Mouse (Mus musculus) lung, postnatal 0 days (tissue): ENCODE measurements around the gene Pygb. TPM values are rescaled to one million over a fixed set of nuclear protein-coding genes. Genes with fewer than 3 reads are reported as not detected.

ENCODE experiments used
- ATAC-seq: fragments of 200-750 bp; cut with Nextera tagmentation; 2 replicates; pipeline ENCODE4 v1.8.0; 2017; ENCODE audit warnings: moderate library complexity
- DNase-seq: peaks from one replicate; pipeline ENCODE4 v3.0.0-alpha.2; 2016; ENCODE audit warnings: low spot score
- H3K27ac ChIP-seq: fragments of 300-500 bp; sonication (generic); 2 replicates; pipeline ENCODE4 v1.5.1; 2014; ENCODE audit warnings: antibody characterized with exemption, mild to moderate bottlenecking, low read length, mixed read lengths
- H3K27me3 ChIP-seq: fragments of 300-500 bp; sonication (generic); replicated peaks from 2 replicates; pipeline ENCODE4 v1.6.1; 2014; ENCODE audit warnings: low read length, mixed read lengths; ENCODE audit not compliant: insufficient read depth
- H3K36me3 ChIP-seq: fragments of 300-500 bp; sonication (generic); 2 replicates; pipeline ENCODE4 v1.6.1; 2014; ENCODE audit warnings: low read length, mixed read lengths; ENCODE audit not compliant: insufficient read depth
- H3K4me1 ChIP-seq: fragments of 300-500 bp; sonication (generic); 2 replicates; pipeline ENCODE4 v1.6.1; 2014; ENCODE audit warnings: antibody characterized with exemption, low read depth, low read length, mixed read lengths; ENCODE audit not compliant: insufficient read depth
- H3K4me2 ChIP-seq: fragments of 300-500 bp; sonication (generic); replicated peaks from 2 replicates; pipeline ENCODE4 v1.6.1; 2014; ENCODE audit warnings: low read depth, mild to moderate bottlenecking, low read length, moderate library complexity, mixed read lengths
- H3K4me3 ChIP-seq: fragments of 300-500 bp; sonication (generic); 2 replicates; pipeline ENCODE4 v1.5.1; 2014; ENCODE audit warnings: low read depth, low read length
- H3K9ac ChIP-seq: fragments of 300-500 bp; sonication (generic); replicated peaks from 2 replicates; pipeline ENCODE4 v1.6.1; 2014; ENCODE audit warnings: low read depth, mild to moderate bottlenecking
- H3K9me3 ChIP-seq: fragments of 300-500 bp; sonication (generic); 2 replicates; pipeline ENCODE4 v1.6.1; 2016; ENCODE audit warnings: low read length, mixed read lengths
- CTCF ChIP-seq: IDR thresholded peaks from 2 replicates; pipeline ENCODE4 v1.5.1; 2016; ENCODE audit warnings: antibody characterized with exemption, mild to moderate bottlenecking
- EP300 ChIP-seq: IDR thresholded peaks from 2 replicates; pipeline ENCODE4 v1.6.1; 2016; ENCODE audit warnings: antibody characterized with exemption, mild to moderate bottlenecking, control low read depth
- WGBS: fragments of 180-500 bp; shearing (Covaris S2); extraction: QIAGEN DNeasy Blood & Tissue Kit; methylation state at CpG from one replicate; pipeline ENCODE4 v1.1.7; 2014; 5-methylcytosine and 5-hydroxymethylcytosine counted together
- polyA plus RNA-seq: library from polyadenylated mRNA; unstranded; fragments of >200 nt; fragmentation: Nextera tagmentation; extraction: Ambion mirVana; gene quantifications from 2 replicates; pipeline ENCODE4 v1.2.1, GENCODE M21; 2015

The Pygb gene
- polyA plus RNA-seq, 1 experiment from 2014 or later = 43.5 TPM

DNA sequence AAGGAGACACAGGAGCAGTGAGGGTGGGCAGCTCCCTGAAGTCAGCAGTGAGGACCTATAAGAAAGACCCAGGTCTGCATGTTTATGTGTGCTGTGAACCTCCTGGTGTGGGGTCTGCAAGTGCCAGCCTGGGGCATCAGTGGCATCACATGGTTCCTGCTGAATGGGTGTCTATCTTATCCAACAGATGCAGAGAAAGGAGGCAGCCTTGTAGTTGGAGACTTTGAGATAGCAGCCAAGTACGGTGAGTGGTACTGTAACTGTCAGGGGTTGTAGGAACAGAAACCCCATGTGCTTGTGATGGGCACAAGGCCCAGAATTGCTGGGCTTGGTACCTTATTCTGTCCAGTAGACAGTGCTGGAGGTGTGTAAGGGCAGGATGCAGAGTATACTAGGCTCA is 17.9 kb upstream of the Pygb start:
- Histone ChIP-seq H3K27ac (peak overlapping the region; percentile 90; the same call in 1 of the 2 replicates), H3K9me3 (no peaks in the 10 kb centered on the region), H3K36me3 (no peaks in the 10 kb centered on the region), H3K27me3 (no peaks in the 10 kb centered on the region), H3K4me2 (no peak overlapping the region), H3K4me3 (no peak overlapping the region), H3K4me1 (peaks cover 7% of the 10 kb centered on the region; the same call in 1 of the 2 replicates), H3K9ac (no peak overlapping the region)
- no peak for DNase-seq
- WGBS = 60% methylated on average over 1 of the region's 1 CpGs
- no peak for ATAC-seq
- TF ChIP-seq CTCF = no peak
- no peak for TF ChIP-seq EP300

- H3K4me1 ChIP-seq = peaks cover 7% of the 10 kb centered on the region; the same call in 1 of the 2 replicates
- no peak overlapping the region for H3K4me3 ChIP-seq
- H3K9me3 ChIP-seq = no peaks in the 10 kb centered on the region
- peak; percentile 87 for ATAC-seq
- no peak overlapping the region for H3K4me2 ChIP-seq
- H3K27me3 ChIP-seq = no peaks in the 10 kb centered on the region
- peak overlapping the region; percentile 90 for H3K27ac ChIP-seq
- H3K36me3 ChIP-seq = no peaks in the 10 kb centered on the region
- 0 out of 2 replicates have a peak overlapping the region, but pooled peaks have one; percentile 3 for H3K9ac ChIP-seq
- DNase-seq = peak; percentile 90
- 47% methylated on average over 1 of the region's 1 CpGs for WGBS
- TF ChIP-seq CTCF = no peak
- peak; percentile 11; the same call in 1 of the 2 replicates for TF ChIP-seq EP300
These were observed 15.8 kb upstream of the Pygb start for GRCm38 (mm10) chr2:150770747-150771146.

DNA sequence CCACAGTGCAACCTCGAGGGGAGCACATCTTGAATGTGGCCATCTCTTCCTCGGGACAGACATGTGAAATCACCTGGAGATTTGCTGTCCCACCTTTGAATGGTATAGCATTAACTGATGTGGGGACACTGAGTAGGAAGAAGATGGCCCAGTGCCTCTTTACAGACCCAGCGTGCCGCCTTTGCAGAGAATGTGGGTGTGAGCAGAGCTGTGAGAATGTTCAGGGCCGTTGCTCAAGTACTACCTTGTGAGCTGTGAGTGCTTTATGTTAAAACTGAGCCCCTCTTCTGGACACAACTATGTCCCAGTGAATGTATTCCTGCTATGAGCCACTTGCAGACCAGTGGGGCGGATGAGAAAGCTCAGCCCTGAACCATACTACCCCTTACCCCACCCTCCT is 15.4 kb upstream of the Pygb start:
- Histone ChIP-seq H3K9ac (0 out of 2 replicates have a peak overlapping the region, but pooled peaks have one; percentile 3), H3K27me3 (no peaks in the 10 kb centered on the region), H3K4me1 (peaks cover 7% of the 10 kb centered on the region; the same call in 1 of the 2 replicates), H3K9me3 (no peaks in the 10 kb centered on the region), H3K27ac (peak overlapping the region; percentile 90), H3K4me3 (no peak overlapping the region), H3K36me3 (no peaks in the 10 kb centered on the region), H3K4me2 (no peak overlapping the region)
- peak; percentile 51 for DNase-seq
- TF ChIP-seq CTCF (no peak), EP300 (no peak; the same call in 1 of the 2 replicates)
- 59% methylated on average over 6 of the region's 6 CpGs for WGBS
- peak; percentile 69 for ATAC-seq

DNA sequence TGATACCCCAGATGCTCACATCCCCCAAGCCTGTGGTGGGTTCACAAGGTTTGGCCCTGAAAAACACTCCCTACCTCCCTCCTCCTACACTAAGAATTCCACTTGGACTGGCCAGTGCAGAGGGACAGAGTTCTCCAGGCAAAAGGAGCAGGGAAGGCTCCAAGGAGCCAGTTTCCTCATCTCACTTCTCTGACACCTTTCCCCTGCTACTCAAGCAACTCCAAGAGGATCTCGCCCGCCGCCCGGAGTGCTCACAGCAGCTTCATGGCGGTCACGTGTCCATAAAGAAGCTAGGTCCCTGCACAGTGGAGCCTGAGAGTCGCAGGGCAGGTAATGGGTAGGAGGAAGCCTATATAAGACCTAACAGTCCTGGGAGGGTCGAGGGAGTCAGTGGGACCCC is 14.5 kb upstream of the Pygb start:
- Histone ChIP-seq H3K9me3 (no peaks in the 10 kb centered on the region), H3K27me3 (no peaks in the 10 kb centered on the region), H3K36me3 (no peaks in the 10 kb centered on the region), H3K4me1 (peaks cover 7% of the 10 kb centered on the region; the same call in 1 of the 2 replicates), H3K4me3 (no peak overlapping the region), H3K9ac (no peak overlapping the region), H3K4me2 (no peak overlapping the region), H3K27ac (peak overlapping the region; percentile 90)
- peak; percentile 27 for ATAC-seq
- TF ChIP-seq CTCF (no peak), EP300 (no peak)
- DNase-seq = peak; percentile 57
- 42% methylated on average over 8 of the region's 8 CpGs for WGBS

DNA sequence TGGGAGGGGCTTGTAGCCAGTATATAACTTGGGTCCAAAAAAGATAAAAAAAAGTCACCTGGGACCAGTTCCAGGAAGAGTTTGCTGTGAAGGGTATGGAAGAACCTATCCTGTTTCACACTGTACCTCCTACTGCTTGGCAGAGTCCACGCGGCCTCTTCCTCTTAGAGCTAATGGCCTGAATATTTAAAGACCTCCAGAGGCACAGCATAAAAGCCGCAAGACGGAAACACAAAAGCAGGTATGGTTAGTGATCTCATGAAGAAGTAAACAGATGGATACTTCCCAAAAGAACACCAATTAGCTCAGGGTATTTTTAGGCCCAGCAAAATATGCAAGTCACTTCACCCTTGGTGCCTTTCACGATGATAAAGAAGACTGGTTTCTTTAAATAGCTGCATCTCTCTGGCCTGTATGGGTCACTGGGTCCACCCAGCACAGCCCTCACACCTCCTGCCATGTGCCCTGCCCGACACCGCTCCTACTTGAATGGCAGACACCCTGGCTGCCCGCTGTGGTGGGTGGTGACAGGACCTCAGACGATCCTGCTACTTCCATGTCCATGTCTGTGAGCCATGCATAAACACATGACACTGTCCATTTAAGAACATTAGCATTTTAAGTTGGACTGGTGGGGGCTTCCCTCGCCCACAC is 13.9 kb upstream of the Pygb start:
- Histone ChIP-seq H3K9ac (no peak overlapping the region), H3K27me3 (no peaks in the 10 kb centered on the region), H3K4me2 (no peak overlapping the region), H3K9me3 (no peaks in the 10 kb centered on the region), H3K4me3 (no peak overlapping the region), H3K4me1 (peaks cover 7% of the 10 kb centered on the region; the same call in 1 of the 2 replicates), H3K36me3 (no peaks in the 10 kb centered on the region), H3K27ac (peak overlapping the region; percentile 90)
- ATAC-seq (no peak), DNase-seq (no peak)
- TF ChIP-seq CTCF (no peak), EP300 (no peak)
- WGBS = 67% methylated on average over 10 of the region's 10 CpGs

DNA sequence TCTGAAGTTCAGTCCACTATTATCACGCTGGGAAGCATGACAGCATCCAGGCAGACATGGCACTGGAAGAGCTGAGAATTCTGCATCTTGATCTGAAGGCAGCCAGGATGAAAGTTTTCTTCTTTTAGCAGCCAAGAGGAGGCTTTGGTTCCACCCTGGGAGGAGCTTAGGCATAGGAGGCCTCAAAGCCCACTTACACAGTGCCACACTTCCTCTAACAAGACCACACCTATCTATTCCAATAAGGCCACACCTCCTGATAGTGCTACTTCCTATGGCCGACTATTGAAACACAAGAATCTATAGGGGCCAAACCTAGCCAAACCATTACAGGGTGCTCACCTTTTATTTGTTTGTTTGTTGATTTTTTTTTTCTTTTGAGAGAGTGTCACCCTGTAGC is 3.7 kb upstream of the Pygb start:
- 0 out of 2 replicates have a peak, but pooled peaks cover 3% of the 10 kb centered on the region for H3K4me1 ChIP-seq
- H3K9me3 ChIP-seq = no peaks in the 10 kb centered on the region
- H3K9ac ChIP-seq = no peak overlapping the region
- DNase-seq = no peak
- no peak for ATAC-seq
- TF ChIP-seq CTCF = no peak
- TF ChIP-seq EP300 = no peak
- no peak overlapping the region for H3K4me2 ChIP-seq
- no peaks in the 10 kb centered on the region for H3K36me3 ChIP-seq
- H3K27me3 ChIP-seq = no peaks in the 10 kb centered on the region
- H3K27ac ChIP-seq = no peak overlapping the region
- H3K4me3 ChIP-seq = no peak overlapping the region
- WGBS = 72% methylated on average over 2 of the region's 2 CpGs
